Mouse (Mus musculus) lung, adult 2 months (tissue): ENCODE measurements around the gene Adamts14.

ENCODE experiments used
- CTCF ChIP-seq: fragments of 200-500 bp; IDR thresholded peaks from 2 replicates; pipeline ENCODE4 v1.5.1; 2011; ENCODE audit warnings: mild to moderate bottlenecking, low read length, control low read depth; ENCODE audit not compliant: insufficient read depth
- POLR2A ChIP-seq: fragments of 200-500 bp; IDR thresholded peaks from 2 replicates; pipeline ENCODE4 v1.6.1; 2011; ENCODE audit warnings: low read depth, mild to moderate bottlenecking, control low read depth, low read length, borderline replicate concordance; ENCODE audit errors: extremely low read depth

- TF ChIP-seq POLR2A (no peak), CTCF (no peak)
Measured at GRCm38 (mm10) chr10:61195718-61196291, 77.4 kb downstream of the Adamts14 start.
